Mouse (Mus musculus) forebrain, embryonic 12.5 days (tissue): ENCODE data around the gene Casd1. TPM values are rescaled to one million over a fixed set of nuclear protein-coding genes. Genes with fewer than 3 reads are reported as not detected.

Experiments
- ATAC-seq: fragments of 200-750 bp; cut with Nextera tagmentation; 2 replicates; pipeline ENCODE4 v1.8.0; 2017; ENCODE audit warnings: moderate TSS enrichment; ENCODE audit not compliant: low FRiP score
- H3K27ac ChIP-seq: fragments of 300-500 bp; sonication (generic); 2 replicates; pipeline ENCODE4 v1.5.1; 2016; ENCODE audit warnings: mild to moderate bottlenecking
- H3K27me3 ChIP-seq: fragments of 300-500 bp; sonication (generic); 2 replicates; pipeline ENCODE4 v1.6.1; 2016; ENCODE audit warnings: mild to moderate bottlenecking
- H3K36me3 ChIP-seq: fragments of 300-500 bp; sonication (generic); replicated peaks from 2 replicates; pipeline ENCODE4 v1.6.1; 2016; ENCODE audit warnings: mild to moderate bottlenecking
- H3K4me1 ChIP-seq: fragments of 300-500 bp; sonication (generic); 2 replicates; pipeline ENCODE4 v1.6.1; 2016
- H3K4me2 ChIP-seq: fragments of 300-500 bp; sonication (generic); 2 replicates; pipeline ENCODE4 v1.6.1; 2016; ENCODE audit warnings: mild to moderate bottlenecking, moderate library complexity
- H3K4me3 ChIP-seq: fragments of 300-500 bp; sonication (generic); replicated peaks from 2 replicates; pipeline ENCODE4 v1.5.1; 2016; ENCODE audit warnings: mild to moderate bottlenecking
- H3K9ac ChIP-seq: fragments of 300-500 bp; sonication (generic); 2 replicates; pipeline ENCODE4 v1.6.1; 2016; ENCODE audit warnings: mild to moderate bottlenecking
- H3K9me3 ChIP-seq: fragments of 300-500 bp; sonication (generic); 2 replicates; pipeline ENCODE4 v1.6.1; 2016
- WGBS: fragments of 180-500 bp; shearing (Covaris S2); methylation state at CpG from one replicate; pipeline ENCODE4 v1.1.7; 2016; 5-methylcytosine and 5-hydroxymethylcytosine counted together
- polyA plus RNA-seq: library from polyadenylated mRNA; unstranded; fragments of >200 nt; fragmentation: Nextera tagmentation; extraction: Ambion mirVana; gene quantifications from 2 replicates; pipeline ENCODE4 v1.2.1, GENCODE M21; 2016

Casd1 gene
- polyA plus RNA-seq, 1 experiment from 2014 or later, result 35.3 TPM

GRCm38 (mm10) chr6:4587946-4588345 lies 12.7 kb upstream of the Casd1 start:
- Histone ChIP-seq H3K9me3 (no peaks in the 10 kb centered on the region), H3K4me3 (no peak overlapping the region), H3K36me3 (no peaks in the 10 kb centered on the region), H3K4me1 (peaks cover 4% of the 10 kb centered on the region; the same call in 1 of the 2 replicates), H3K4me2 (no peak overlapping the region), H3K9ac (no peak overlapping the region), H3K27ac (no peak overlapping the region), H3K27me3 (no peaks in the 10 kb centered on the region)
- WGBS, result 71% methylated on average over 4 of the region's 4 CpGs
- no peak for ATAC-seq

- H3K9me3 ChIP-seq, result no peaks in the 10 kb centered on the region
- H3K27me3 ChIP-seq, result no peaks in the 10 kb centered on the region
- 92% methylated on average over 3 of the region's 3 CpGs for WGBS
- H3K9ac ChIP-seq, result no peak overlapping the region
- H3K4me2 ChIP-seq, result no peak overlapping the region
- H3K4me1 ChIP-seq, result no peaks in the 10 kb centered on the region
- ATAC-seq, result no peak
- H3K36me3 ChIP-seq, result no peaks in the 10 kb centered on the region
- no peak overlapping the region for H3K27ac ChIP-seq
- no peak overlapping the region for H3K4me3 ChIP-seq
Measured at GRCm38 (mm10) chr6:4588722-4589121, 11.9 kb upstream of the Casd1 start.

GRCm38 (mm10) chr6:4590089-4590488 lies 10.6 kb upstream of the Casd1 start:
- no peaks in the 10 kb centered on the region for H3K27me3 ChIP-seq
- 62% methylated on average over 8 of the region's 8 CpGs for WGBS
- no peak overlapping the region for H3K4me3 ChIP-seq
- H3K4me1 ChIP-seq, result no peaks in the 10 kb centered on the region
- H3K27ac ChIP-seq, result no peak overlapping the region
- ATAC-seq, result no peak
- H3K9ac ChIP-seq, result no peak overlapping the region
- no peaks in the 10 kb centered on the region for H3K36me3 ChIP-seq
- no peaks in the 10 kb centered on the region for H3K9me3 ChIP-seq
- no peak overlapping the region for H3K4me2 ChIP-seq

GRCm38 (mm10) chr6:4597711-4598110 lies 2.9 kb upstream of the Casd1 start:
- no peak overlapping the region for H3K4me2 ChIP-seq
- H3K9ac ChIP-seq, result no peak overlapping the region
- no peak overlapping the region for H3K27ac ChIP-seq
- WGBS, result 81% methylated on average over 4 of the region's 4 CpGs
- no peaks in the 10 kb centered on the region for H3K27me3 ChIP-seq
- ATAC-seq, result no peak
- no peaks in the 10 kb centered on the region for H3K36me3 ChIP-seq
- H3K9me3 ChIP-seq, result no peaks in the 10 kb centered on the region
- H3K4me3 ChIP-seq, result no peak overlapping the region
- H3K4me1 ChIP-seq, result peaks cover 22% of the 10 kb centered on the region

DNA sequence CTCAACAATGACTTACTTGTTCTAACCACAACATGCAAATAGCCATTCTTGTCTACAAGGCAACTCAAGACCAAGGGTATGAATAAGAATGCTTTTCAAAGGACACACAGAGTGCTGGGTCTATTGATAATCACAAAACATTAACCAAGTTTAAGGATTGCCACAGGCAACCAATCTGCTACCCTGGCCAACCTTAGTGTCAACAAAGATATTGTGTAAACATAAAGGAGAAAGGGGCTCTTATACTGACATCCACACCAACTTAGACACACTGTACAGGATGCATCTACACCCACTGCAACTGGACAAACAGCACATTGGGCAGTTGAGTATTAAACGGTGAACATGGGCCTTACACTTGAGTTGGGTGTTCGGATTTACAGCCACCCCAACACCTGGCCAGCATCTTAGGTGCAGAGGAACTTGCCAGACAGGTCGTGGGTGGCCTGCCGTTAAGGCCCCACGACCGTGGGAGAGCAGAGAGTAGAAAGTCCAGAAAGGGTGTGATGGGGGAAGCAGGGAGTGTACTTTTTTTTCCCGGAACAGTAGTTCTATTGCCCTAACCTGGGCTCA lies 468 bp upstream of the Casd1 start:
- Histone ChIP-seq H3K27ac (peak overlapping the region; percentile 95), H3K36me3 (no peaks in the 10 kb centered on the region), H3K27me3 (no peaks in the 10 kb centered on the region), H3K9me3 (no peaks in the 10 kb centered on the region), H3K4me1 (peaks cover 27% of the 10 kb centered on the region), H3K9ac (peak overlapping the region; percentile 88), H3K4me2 (peak overlapping the region; percentile 72), H3K4me3 (peak overlapping the region; percentile 76)
- peak; percentile 18 for ATAC-seq
- WGBS, result 32% methylated on average over 7 of the region's 7 CpGs

- no peaks in the 10 kb centered on the region for H3K27me3 ChIP-seq
- peak overlapping the region; percentile 88 for H3K9ac ChIP-seq
- H3K4me2 ChIP-seq, result peak overlapping the region; percentile 72
- H3K9me3 ChIP-seq, result no peaks in the 10 kb centered on the region
- H3K4me3 ChIP-seq, result peak overlapping the region; percentile 76
- H3K36me3 ChIP-seq, result no peaks in the 10 kb centered on the region
- peaks cover 24% of the 10 kb centered on the region for H3K4me1 ChIP-seq
- peak overlapping the region; percentile 95 for H3K27ac ChIP-seq
- 3% methylated on average over 43 of the region's 58 CpGs for WGBS
- peak; percentile 61 for ATAC-seq
Measured at GRCm38 (mm10) chr6:4601297-4601931, 775 bp downstream of the Casd1 start.

GRCm38 (mm10) chr6:4602012-4602411 lies 1.4 kb downstream of the Casd1 start:
- H3K27ac ChIP-seq, result peak overlapping the region; percentile 95; the same call in 1 of the 2 replicates

DNA sequence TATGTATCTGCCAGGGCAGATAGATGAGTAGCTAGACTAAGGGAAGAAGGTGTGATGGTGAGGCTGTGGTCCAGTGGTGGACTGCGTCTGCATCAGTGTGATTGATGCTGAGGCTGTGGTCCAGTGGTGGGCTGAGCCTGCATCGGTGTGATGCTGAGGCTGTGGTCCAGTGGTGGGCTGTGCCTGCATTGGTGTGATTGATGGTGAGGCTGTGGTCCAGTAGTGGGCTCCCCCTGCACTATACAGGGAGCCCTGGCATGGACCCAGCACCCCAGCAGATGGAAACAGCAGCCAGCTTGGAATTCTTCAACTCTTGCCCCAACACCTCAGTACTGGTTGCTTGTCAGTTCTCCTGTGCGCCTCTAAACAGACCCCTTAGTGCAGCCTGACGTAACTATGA lies 5.8 kb downstream of the Casd1 start:
- no peak overlapping the region for H3K4me2 ChIP-seq
- no peaks in the 10 kb centered on the region for H3K36me3 ChIP-seq
- H3K27ac ChIP-seq, result no peak overlapping the region
- no peak overlapping the region for H3K4me3 ChIP-seq
- no peaks in the 10 kb centered on the region for H3K9me3 ChIP-seq
- no peak for ATAC-seq
- WGBS, result 94% methylated on average over 4 of the region's 4 CpGs
- H3K9ac ChIP-seq, result no peak overlapping the region
- peaks cover 16% of the 10 kb centered on the region; the same call in 1 of the 2 replicates for H3K4me1 ChIP-seq
- H3K27me3 ChIP-seq, result no peaks in the 10 kb centered on the region

More at GRCm38 (mm10) chr6:4602012-4602411, 1.4 kb downstream of the Casd1 start:
- 56% methylated on average over 5 of the region's 5 CpGs for WGBS
- Histone ChIP-seq H3K9ac (no peak overlapping the region), H3K9me3 (no peaks in the 10 kb centered on the region), H3K4me3 (peak overlapping the region; percentile 76), H3K4me1 (peaks cover 25% of the 10 kb centered on the region), H3K36me3 (no peaks in the 10 kb centered on the region), H3K4me2 (peak overlapping the region; percentile 72), H3K27me3 (no peaks in the 10 kb centered on the region)
- ATAC-seq, result no peak

DNA sequence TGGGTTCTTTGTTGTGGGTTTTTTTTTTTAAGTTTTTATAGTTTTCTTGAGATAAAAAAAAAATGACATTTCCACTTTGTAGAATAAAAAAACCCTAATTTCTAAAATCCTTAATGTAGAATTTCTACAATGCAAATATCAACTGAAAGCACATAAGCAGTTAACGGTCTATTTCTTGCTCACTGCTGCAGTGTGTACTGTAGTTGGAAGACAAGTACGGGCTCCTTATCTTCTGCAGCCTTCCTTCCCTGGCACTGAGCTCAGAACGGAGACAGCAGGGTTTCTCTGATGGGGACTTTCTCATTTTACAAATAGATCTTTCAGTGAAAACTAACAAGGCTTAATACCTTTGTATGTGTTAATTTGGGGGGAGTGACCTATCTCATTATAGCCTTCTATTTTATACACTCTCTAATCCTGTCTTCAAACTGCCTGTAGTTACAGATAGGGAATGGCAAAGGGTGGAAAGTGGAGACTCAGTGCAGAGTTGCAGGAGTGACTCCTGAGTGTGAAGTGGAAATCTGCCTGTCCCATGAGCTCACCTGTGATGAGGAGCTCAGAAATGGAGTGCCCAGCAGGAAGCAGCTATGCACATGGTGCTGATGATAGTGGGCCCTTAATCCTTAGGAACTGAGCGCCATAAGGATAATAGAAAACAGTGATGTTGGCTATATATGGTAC lies 9.7 kb downstream of the Casd1 start:
- no peak overlapping the region for H3K4me3 ChIP-seq
- ATAC-seq, result no peak
- no peak overlapping the region for H3K4me2 ChIP-seq
- no peaks in the 10 kb centered on the region for H3K27me3 ChIP-seq
- no peaks in the 10 kb centered on the region for H3K9me3 ChIP-seq
- H3K9ac ChIP-seq, result no peak overlapping the region
- 0 out of 2 replicates have a peak, but pooled peaks cover 4% of the 10 kb centered on the region for H3K4me1 ChIP-seq
- WGBS, result 64% methylated on average over 4 of the region's 4 CpGs
- peaks cover 10% of the 10 kb centered on the region for H3K36me3 ChIP-seq
- H3K27ac ChIP-seq, result no peak overlapping the region

DNA sequence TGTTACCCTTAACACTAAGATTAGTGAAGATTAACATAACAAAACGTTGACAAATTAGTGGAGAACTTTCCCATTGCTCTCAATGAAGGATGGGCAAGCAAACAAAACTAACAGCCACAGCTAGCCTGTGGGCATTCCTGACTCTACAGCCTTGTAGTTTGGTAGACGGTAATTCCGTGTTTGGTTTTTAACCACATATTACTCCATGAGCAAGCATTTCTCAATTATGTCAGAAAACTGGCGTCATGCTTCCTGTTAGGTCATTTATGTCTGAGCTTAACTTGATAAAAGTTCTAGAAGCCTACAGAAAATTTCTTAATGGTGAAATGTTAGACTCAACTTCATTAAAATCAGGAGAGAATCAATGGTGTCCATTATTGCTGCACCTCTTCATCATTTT lies 11.2 kb downstream of the Casd1 start:
- no peak for ATAC-seq
- H3K4me3 ChIP-seq, result no peak overlapping the region

GRCm38 (mm10) chr6:4612431-4612830 lies 11.8 kb downstream of the Casd1 start:
- H3K9ac ChIP-seq, result no peak overlapping the region
- no peaks in the 10 kb centered on the region for H3K4me1 ChIP-seq
- H3K4me2 ChIP-seq, result no peak overlapping the region
- H3K27me3 ChIP-seq, result no peaks in the 10 kb centered on the region
- WGBS, result 91% methylated on average over 7 of the region's 7 CpGs
- no peak for ATAC-seq
- H3K36me3 ChIP-seq, result peaks cover 13% of the 10 kb centered on the region
- H3K4me3 ChIP-seq, result no peak overlapping the region
- no peaks in the 10 kb centered on the region for H3K9me3 ChIP-seq
- H3K27ac ChIP-seq, result no peak overlapping the region

More for the DNA sequence above, 11.2 kb downstream of the Casd1 start:
- Histone ChIP-seq H3K4me1 (no peaks in the 10 kb centered on the region), H3K36me3 (peaks cover 13% of the 10 kb centered on the region), H3K9me3 (no peaks in the 10 kb centered on the region), H3K27ac (no peak overlapping the region), H3K9ac (no peak overlapping the region), H3K4me2 (no peak overlapping the region), H3K27me3 (no peaks in the 10 kb centered on the region)
- WGBS, result 89% methylated on average over 4 of the region's 4 CpGs

- no peaks in the 10 kb centered on the region for H3K27me3 ChIP-seq
- H3K9me3 ChIP-seq, result no peaks in the 10 kb centered on the region
- no peak overlapping the region for H3K4me2 ChIP-seq
- ATAC-seq, result no peak
- H3K27ac ChIP-seq, result no peak overlapping the region
- H3K36me3 ChIP-seq, result peaks cover 12% of the 10 kb centered on the region
- no peak overlapping the region for H3K9ac ChIP-seq
- 93% methylated on average over 10 of the region's 10 CpGs for WGBS
- no peak overlapping the region for H3K4me3 ChIP-seq
- H3K4me1 ChIP-seq, result no peaks in the 10 kb centered on the region
Measured at GRCm38 (mm10) chr6:4617911-4618310, 17.3 kb downstream of the Casd1 start.
